Mouse (Mus musculus) neural tube, embryonic 15.5 days (tissue): Measurements from ENCODE around the gene Tmcc3. TPM values are rescaled to one million over a fixed set of nuclear protein-coding genes. Genes with fewer than 3 reads are reported as not detected.

Source experiments
- ATAC-seq: fragments of 200-750 bp; cut with Nextera tagmentation; 2 replicates; pipeline ENCODE4 v1.8.0; 2017; ENCODE audit warnings: mild to moderate bottlenecking, moderate TSS enrichment, moderate library complexity; ENCODE audit not compliant: low FRiP score
- H3K27ac ChIP-seq: fragments of 300-500 bp; sonication (generic); replicated peaks from 2 replicates; pipeline ENCODE4 v1.5.1; 2015; ENCODE audit warnings: mild to moderate bottlenecking, inconsistent platforms
- H3K27me3 ChIP-seq: fragments of 300-500 bp; sonication (generic); replicated peaks from 2 replicates; pipeline ENCODE4 v1.6.1; 2015; ENCODE audit warnings: inconsistent platforms
- H3K36me3 ChIP-seq: fragments of 300-500 bp; sonication (generic); 2 replicates; pipeline ENCODE4 v1.6.1; 2015; ENCODE audit warnings: inconsistent platforms
- H3K4me1 ChIP-seq: fragments of 300-500 bp; sonication (generic); 2 replicates; pipeline ENCODE4 v1.6.1; 2015; ENCODE audit warnings: inconsistent platforms
- H3K4me2 ChIP-seq: fragments of 300-500 bp; sonication (generic); 2 replicates; pipeline ENCODE4 v1.6.1; 2015; ENCODE audit warnings: inconsistent platforms, mild to moderate bottlenecking, moderate library complexity
- H3K4me3 ChIP-seq: fragments of 300-500 bp; sonication (generic); replicated peaks from 2 replicates; pipeline ENCODE4 v1.5.1; 2015; ENCODE audit warnings: mild to moderate bottlenecking, inconsistent platforms
- H3K9ac ChIP-seq: fragments of 300-500 bp; sonication (generic); replicated peaks from 2 replicates; pipeline ENCODE4 v1.6.1; 2015; ENCODE audit warnings: mild to moderate bottlenecking, inconsistent platforms
- H3K9me3 ChIP-seq: fragments of 300-500 bp; sonication (generic); replicated peaks from 2 replicates; pipeline ENCODE4 v1.6.1; 2016; ENCODE audit warnings: inconsistent platforms
- WGBS: fragments of 180-500 bp; shearing (Covaris S2); methylation state at CpG from one replicate; pipeline ENCODE4 v1.1.7; 2015; ENCODE audit warnings: mixed read lengths; 5-methylcytosine and 5-hydroxymethylcytosine counted together
- polyA plus RNA-seq: library from polyadenylated mRNA; unstranded; fragments of >200 nt; fragmentation: Nextera tagmentation; extraction: Ambion mirVana; gene quantifications from 2 replicates; pipeline ENCODE4 v1.2.1, GENCODE M21; 2015

The Tmcc3 gene
- polyA plus RNA-seq, 1 experiment from 2014 or later, result 17.6 TPM

- H3K27me3 ChIP-seq, result no peaks in the 10 kb centered on the region
- H3K4me3 ChIP-seq, result no peak overlapping the region
- WGBS, result 77% methylated on average over 2 of the region's 2 CpGs
- H3K27ac ChIP-seq, result no peak overlapping the region
- no peaks in the 10 kb centered on the region for H3K36me3 ChIP-seq
- no peak overlapping the region for H3K9ac ChIP-seq
- H3K9me3 ChIP-seq, result 0 out of 2 replicates have a peak, but pooled peaks cover 3% of the 10 kb centered on the region
- no peak overlapping the region for H3K4me2 ChIP-seq
- ATAC-seq, result no peak
- no peaks in the 10 kb centered on the region for H3K4me1 ChIP-seq
Observed at GRCm38 (mm10) chr10:94486179-94486578, 174.4 kb downstream of the Tmcc3 start.

GRCm38 (mm10) chr10:94489509-94489908 is 177.8 kb downstream of the Tmcc3 start:
- ATAC-seq, result no peak
- peaks cover 7% of the 10 kb centered on the region for H3K4me1 ChIP-seq
- H3K4me3 ChIP-seq, result no peak overlapping the region
- H3K9me3 ChIP-seq, result no peaks in the 10 kb centered on the region
- no peaks in the 10 kb centered on the region for H3K36me3 ChIP-seq
- no peak overlapping the region for H3K27ac ChIP-seq
- H3K9ac ChIP-seq, result no peak overlapping the region
- 83% methylated on average over 4 of the region's 4 CpGs for WGBS
- no peak overlapping the region for H3K4me2 ChIP-seq
- H3K27me3 ChIP-seq, result no peaks in the 10 kb centered on the region

- no peak overlapping the region for H3K9ac ChIP-seq
- H3K27ac ChIP-seq, result no peak overlapping the region
- WGBS, result 76% methylated on average over 3 of the region's 3 CpGs
- no peak overlapping the region for H3K4me2 ChIP-seq
- no peak for ATAC-seq
- no peaks in the 10 kb centered on the region for H3K36me3 ChIP-seq
- H3K4me3 ChIP-seq, result no peak overlapping the region
- H3K27me3 ChIP-seq, result no peaks in the 10 kb centered on the region
- H3K4me1 ChIP-seq, result peaks cover 13% of the 10 kb centered on the region
- no peaks in the 10 kb centered on the region for H3K9me3 ChIP-seq
Observed at GRCm38 (mm10) chr10:94491006-94491405, 179.3 kb downstream of the Tmcc3 start.

- Histone ChIP-seq H3K9me3 (no peaks in the 10 kb centered on the region), H3K9ac (peak overlapping the region; percentile 26; the same call in 1 of the 2 replicates), H3K27ac (peak overlapping the region; percentile 77), H3K4me3 (no peak overlapping the region), H3K4me2 (peak overlapping the region; percentile 38), H3K4me1 (peaks cover 21% of the 10 kb centered on the region), H3K36me3 (no peaks in the 10 kb centered on the region), H3K27me3 (no peaks in the 10 kb centered on the region)
- ATAC-seq, result peak; percentile 81
- 25% methylated on average over 8 of the region's 8 CpGs for WGBS
Observed at GRCm38 (mm10) chr10:94494403-94494846, 182.7 kb downstream of the Tmcc3 start.

GRCm38 (mm10) chr10:94495496-94496235 is 183.9 kb downstream of the Tmcc3 start:
- Histone ChIP-seq H3K4me2 (no peak overlapping the region), H3K4me1 (peaks cover 33% of the 10 kb centered on the region), H3K9ac (no peak overlapping the region), H3K27ac (peak overlapping the region; percentile 77; the same call in 1 of the 2 replicates), H3K9me3 (no peaks in the 10 kb centered on the region), H3K4me3 (no peak overlapping the region), H3K36me3 (no peaks in the 10 kb centered on the region), H3K27me3 (no peaks in the 10 kb centered on the region)
- no peak for ATAC-seq
- 86% methylated on average over 7 of the region's 7 CpGs for WGBS

GRCm38 (mm10) chr10:94496826-94497440 is 185.2 kb downstream of the Tmcc3 start:
- H3K27me3 ChIP-seq, result no peaks in the 10 kb centered on the region
- ATAC-seq, result no peak

GRCm38 (mm10) chr10:94500210-94500876 is 188.6 kb downstream of the Tmcc3 start:
- H3K4me2 ChIP-seq, result no peak overlapping the region

More at GRCm38 (mm10) chr10:94496826-94497440, 185.2 kb downstream of the Tmcc3 start:
- Histone ChIP-seq H3K4me2 (no peak overlapping the region), H3K36me3 (no peaks in the 10 kb centered on the region), H3K27ac (0 out of 2 replicates have a peak overlapping the region, but pooled peaks have one; percentile 23), H3K4me1 (peaks cover 37% of the 10 kb centered on the region), H3K9me3 (no peaks in the 10 kb centered on the region), H3K9ac (no peak overlapping the region), H3K4me3 (no peak overlapping the region)
- 61% methylated on average over 8 of the region's 8 CpGs for WGBS

GRCm38 (mm10) chr10:94500877-94501273 is 189.1 kb downstream of the Tmcc3 start:
- H3K4me1 ChIP-seq, result peaks cover 24% of the 10 kb centered on the region
- no peak for ATAC-seq
- H3K4me2 ChIP-seq, result no peak overlapping the region
- H3K27ac ChIP-seq, result 0 out of 2 replicates have a peak overlapping the region, but pooled peaks have one; percentile 43
- H3K27me3 ChIP-seq, result no peaks in the 10 kb centered on the region
- no peak overlapping the region for H3K4me3 ChIP-seq
- 66% methylated on average over 7 of the region's 7 CpGs for WGBS
- no peak overlapping the region for H3K9ac ChIP-seq
- no peaks in the 10 kb centered on the region for H3K36me3 ChIP-seq
- no peaks in the 10 kb centered on the region for H3K9me3 ChIP-seq

More at GRCm38 (mm10) chr10:94500210-94500876, 188.6 kb downstream of the Tmcc3 start:
- H3K27ac ChIP-seq, result peak overlapping the region; percentile 43
- H3K36me3 ChIP-seq, result no peaks in the 10 kb centered on the region
- H3K27me3 ChIP-seq, result no peaks in the 10 kb centered on the region
- peak; percentile 64 for ATAC-seq
- H3K9ac ChIP-seq, result no peak overlapping the region; the same call in 1 of the 2 replicates
- no peaks in the 10 kb centered on the region for H3K9me3 ChIP-seq
- 30% methylated on average over 16 of the region's 16 CpGs for WGBS
- peaks cover 24% of the 10 kb centered on the region for H3K4me1 ChIP-seq
- H3K4me3 ChIP-seq, result no peak overlapping the region

- Histone ChIP-seq H3K27ac (no peak overlapping the region), H3K36me3 (no peaks in the 10 kb centered on the region)
- 80% methylated on average over 10 of the region's 10 CpGs for WGBS
Observed at GRCm38 (mm10) chr10:94501796-94502195, 190.0 kb downstream of the Tmcc3 start.

GRCm38 (mm10) chr10:94505248-94505772 is 193.6 kb downstream of the Tmcc3 start:
- no peaks in the 10 kb centered on the region for H3K36me3 ChIP-seq
- no peak overlapping the region for H3K4me3 ChIP-seq
- H3K9ac ChIP-seq, result no peak overlapping the region
- no peaks in the 10 kb centered on the region for H3K9me3 ChIP-seq
- no peak overlapping the region for H3K27ac ChIP-seq
- H3K4me2 ChIP-seq, result no peak overlapping the region
- WGBS, result 83% methylated on average over 16 of the region's 16 CpGs
- no peaks in the 10 kb centered on the region for H3K27me3 ChIP-seq
- no peak for ATAC-seq
- peaks cover 8% of the 10 kb centered on the region for H3K4me1 ChIP-seq

More at GRCm38 (mm10) chr10:94501796-94502195, 190.0 kb downstream of the Tmcc3 start:
- Histone ChIP-seq H3K27me3 (no peaks in the 10 kb centered on the region), H3K4me2 (no peak overlapping the region), H3K9ac (no peak overlapping the region), H3K4me1 (peaks cover 18% of the 10 kb centered on the region), H3K4me3 (no peak overlapping the region), H3K9me3 (no peaks in the 10 kb centered on the region)
- ATAC-seq, result no peak

- no peak overlapping the region for H3K27ac ChIP-seq
- H3K4me1 ChIP-seq, result 0 out of 2 replicates have a peak, but pooled peaks cover 3% of the 10 kb centered on the region
- 0 out of 2 replicates have a peak, but pooled peaks cover 5% of the 10 kb centered on the region for H3K27me3 ChIP-seq
- no peak overlapping the region for H3K4me3 ChIP-seq
- H3K9me3 ChIP-seq, result no peaks in the 10 kb centered on the region
- no peak overlapping the region for H3K4me2 ChIP-seq
- no peak overlapping the region for H3K9ac ChIP-seq
- no peak for ATAC-seq
- 60% methylated on average over 5 of the region's 5 CpGs for WGBS
- H3K36me3 ChIP-seq, result no peaks in the 10 kb centered on the region
Observed at GRCm38 (mm10) chr10:94508863-94509262, 197.1 kb downstream of the Tmcc3 start.
